ENCODE assay signal across 17 mouse cellular contexts in the genomic region with DNA sequence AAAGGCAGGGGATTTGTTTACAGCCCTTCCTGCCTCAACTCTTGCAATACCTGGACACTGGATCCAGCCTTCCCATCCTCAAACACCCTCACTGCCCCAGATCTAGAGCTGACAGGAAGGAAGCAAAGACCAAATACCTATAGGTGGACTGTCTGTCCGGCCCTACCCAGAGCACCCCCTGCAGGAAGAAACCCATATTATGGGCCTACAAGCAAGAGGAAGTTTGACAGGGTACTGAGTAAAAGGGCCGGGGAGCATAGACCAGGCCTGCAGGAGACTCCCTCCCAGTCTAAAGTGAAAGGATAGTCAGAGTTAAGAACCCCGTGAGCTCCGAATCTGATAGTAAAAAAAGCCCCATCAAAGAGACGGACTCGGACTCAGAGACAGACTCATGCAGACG. TPM values are rescaled to one million over a fixed set of nuclear protein-coding genes. Genes with fewer than 3 reads are reported as not detected.
DNase-seq lines count a peak whose midpoint lies in the region; ATAC-seq and TF ChIP-seq lines count a peak whose summit lies in the region.
"Had no signal": no experiment of that assay in that cellular context is flagged by ENCODE, and none has a peak within 500 bp of the region (broad histone marks: within the 10 kb centered on the region; RNA-seq: fewer than 3 reads in every experiment).

No protein-coding gene starts in this region.

- 39% methylated on average over 7 of the region's 7 CpGs for whole genome bisulfite sequencing in liver, embryonic 14.5 days (ENCODE audit: insufficient replicate concordance)
- WGBS in liver, embryonic 11.5 days, result 55% methylated on average over 7 of the region's 7 CpGs
- 42% methylated on average over 7 of the region's 7 CpGs for WGBS in liver, postnatal 0 days (ENCODE audit: insufficient replicate concordance)
- WGBS in forebrain, postnatal 0 days, result 82% methylated on average over 7 of the region's 7 CpGs

- H3K4me2 ChIP-seq in liver, embryonic 14.5 days (ENCODE audit: low read depth), result no peak overlapping the region
- no peak overlapping the region for H3K4me2 ChIP-seq in liver, embryonic 11.5 days
- no peak overlapping the region for H3K4me2 ChIP-seq in liver, postnatal 0 days (ENCODE audit: low read depth, low read length)
- H3K4me2 ChIP-seq in forebrain, postnatal 0 days (ENCODE audit: low read depth), result no peak overlapping the region
- H3K4me2 ChIP-seq: embryonic facial prominence, embryonic 13.5 days; liver, embryonic 13.5 days had no signal

- 0 out of 4 replicates have a peak, but pooled peaks cover 0 to 2% of the 10 kb centered on the region in 2 experiments for H3K4me1 ChIP-seq in liver, embryonic 14.5 days (replicated peaks; ENCODE audit: control insufficient read depth in 2 of 2, insufficient read depth in 2 of 2, low read length in 1 of 2)
- peaks cover 7% of the 10 kb centered on the region for H3K4me1 ChIP-seq in liver, embryonic 11.5 days (replicated peaks; ENCODE audit: control insufficient read depth, insufficient read depth, low read length)
- H3K4me1 ChIP-seq in liver, postnatal 0 days (ENCODE audit: insufficient read depth), result peaks cover 6% of the 10 kb centered on the region; the same call in 1 of the 2 replicates
- H3K4me1 ChIP-seq in forebrain, postnatal 0 days (ENCODE audit: insufficient read depth), result no peaks in the 10 kb centered on the region

- H3K9ac ChIP-seq in liver, embryonic 14.5 days (replicated peaks), result no peak overlapping the region
- no peak overlapping the region for H3K9ac ChIP-seq in liver, embryonic 11.5 days (ENCODE audit: low read depth, low read length)
- no peak overlapping the region for H3K9ac ChIP-seq in liver, postnatal 0 days (replicated peaks)
- no peak overlapping the region for H3K9ac ChIP-seq in forebrain, postnatal 0 days
- H3K9ac ChIP-seq: embryonic facial prominence, embryonic 13.5 days; liver, embryonic 13.5 days had no signal

- TF ChIP-seq EP300 in liver, embryonic 14.5 days (IDR thresholded peaks at IDR 0.05; ENCODE audit: low read depth), result no peak
- no peak for TF ChIP-seq EP300 in liver, postnatal 0 days (IDR thresholded peaks at IDR 0.05; ENCODE audit: low read depth)

- H3K36me3 ChIP-seq in liver, embryonic 14.5 days (replicated peaks; ENCODE audit: control insufficient read depth, insufficient read depth, low read depth), result no peaks in the 10 kb centered on the region
- H3K36me3 ChIP-seq in liver, embryonic 11.5 days (ENCODE audit: control insufficient read depth, insufficient read depth, low read length), result no peaks in the 10 kb centered on the region
- H3K36me3 ChIP-seq in liver, postnatal 0 days (replicated peaks; ENCODE audit: insufficient read depth, low read length), result no peaks in the 10 kb centered on the region
- H3K36me3 ChIP-seq in forebrain, postnatal 0 days (ENCODE audit: insufficient read depth), result no peaks in the 10 kb centered on the region
- H3K36me3 ChIP-seq: embryonic facial prominence, embryonic 13.5 days; liver, embryonic 13.5 days had no signal

- no peaks in the 10 kb centered on the region for H3K9me3 ChIP-seq in liver, embryonic 14.5 days (ENCODE audit: control insufficient read depth, low read length)
- H3K9me3 ChIP-seq in liver, embryonic 11.5 days (ENCODE audit: control insufficient read depth, low read length), result no peaks in the 10 kb centered on the region
- no peaks in the 10 kb centered on the region for H3K9me3 ChIP-seq in liver, postnatal 0 days (ENCODE audit: low read length)
- H3K9me3 ChIP-seq in forebrain, postnatal 0 days (ENCODE audit: low read length), result no peaks in the 10 kb centered on the region
- H3K9me3 ChIP-seq: embryonic facial prominence, embryonic 13.5 days; liver, embryonic 13.5 days had no signal

- no peaks in the 10 kb centered on the region for H3K27me3 ChIP-seq in liver, embryonic 14.5 days (ENCODE audit: control insufficient read depth, insufficient read depth, low read length)
- H3K27me3 ChIP-seq in liver, embryonic 11.5 days (replicated peaks; ENCODE audit: control insufficient read depth, insufficient read depth, low read length), result peaks cover 12% of the 10 kb centered on the region
- no peaks in the 10 kb centered on the region for H3K27me3 ChIP-seq in liver, postnatal 0 days (ENCODE audit: insufficient read depth, low read length)
- no peaks in the 10 kb centered on the region for H3K27me3 ChIP-seq in forebrain, postnatal 0 days (ENCODE audit: insufficient read depth, low read length)

- peak; percentile 21; the same call in 1 of the 2 replicates for TF ChIP-seq CTCF in liver, embryonic 14.5 days (IDR thresholded peaks at IDR 0.05; ENCODE audit: low read depth)
- TF ChIP-seq CTCF in liver, postnatal 0 days (IDR thresholded peaks at IDR 0.05; ENCODE audit: low read depth), result peak; percentile 46
- no peak for TF ChIP-seq CTCF in forebrain, postnatal 0 days (IDR thresholded peaks at IDR 0.05; ENCODE audit: low read depth)

- H3K4me3 ChIP-seq in liver, embryonic 14.5 days (ENCODE audit: insufficient read depth in 1 of 2, low read depth in 2 of 2, low read length in 2 of 2), result no peak overlapping the region
- H3K4me3 ChIP-seq in liver, embryonic 11.5 days (ENCODE audit: low read depth, low read length), result no peak overlapping the region
- H3K4me3 ChIP-seq in liver, postnatal 0 days (ENCODE audit: low read depth, low read length), result no peak overlapping the region
- H3K4me3 ChIP-seq in forebrain, postnatal 0 days (ENCODE audit: low read depth, low read length), result no peak overlapping the region
- H3K4me3 ChIP-seq: embryonic facial prominence, embryonic 13.5 days; liver, embryonic 13.5 days had no signal

- H3K27ac ChIP-seq in liver, embryonic 14.5 days, result no peak overlapping the region
- H3K27ac ChIP-seq in liver, embryonic 11.5 days (ENCODE audit: low read depth, low read length), result no peak overlapping the region
- H3K27ac ChIP-seq in liver, postnatal 0 days (ENCODE audit: low read depth), result no peak overlapping the region
- no peak overlapping the region for H3K27ac ChIP-seq in forebrain, postnatal 0 days (ENCODE audit: low read depth, low read length)
- H3K27ac ChIP-seq: embryonic facial prominence, embryonic 13.5 days; liver, embryonic 13.5 days; macrophage had no signal

- DNase-seq in liver, embryonic 14.5 days (ENCODE audit: low read depth in 3 of 3, low spot score in 3 of 3), result no peak
- DNase-seq in liver, embryonic 11.5 days (ENCODE audit: low spot score), result no peak
- DNase-seq in 416B (ENCODE audit: low read depth) (peak; percentile 22), A20 (ENCODE audit: low read depth, low spot score) (peak; percentile 76)
- no peak for DNase-seq in liver, postnatal 0 days
- no peak for DNase-seq in cerebellum, postnatal 4 days (ENCODE audit: low spot score in 2 of 2)
- DNase-seq in forebrain, postnatal 0 days, result no peak
- no peak for DNase-seq in kidney, adult 18-20 months
- DNase-seq: adrenal gland, postnatal 25 days; cerebellum, adult 2 months; gastrocnemius, postnatal 25 days; kidney, postnatal 4 days; left cerebral cortex, postnatal 4 days; liver, embryonic 13.5 days; midbrain, embryonic 14.5 days had no signal

- no peak for ATAC-seq in liver, embryonic 14.5 days (ENCODE audit: insufficient read depth)
- no peak for ATAC-seq in liver, embryonic 11.5 days (replicated peaks; ENCODE audit: low FRiP score)
- ATAC-seq in liver, postnatal 0 days, result no peak
- no peak for ATAC-seq in forebrain, postnatal 0 days

RNA-seq across cellular contexts. Expression of gene Lgr6, which starts 10.4 kb away (rescaled TPM):
- 0.02 TPM in 2 replicates for polyA plus RNA-seq in liver, embryonic 14.5 days (2012; rRNA removed)
- 0.05 and 0.08 TPM in 2 replicates for polyA plus RNA-seq in liver, embryonic 14.5 days (2014; fragmentation: Nextera tagmentation; extraction: Ambion mirVana)
- polyA plus RNA-seq in liver, embryonic 11.5 days (2014; fragmentation: Nextera tagmentation; extraction: Ambion mirVana), result 0.48 and 0.70 TPM in 2 replicates
- 0.06 and 0.32 TPM in 2 replicates for polyA plus RNA-seq in liver, postnatal 0 days (2015; fragmentation: Nextera tagmentation; extraction: Ambion mirVana)
- total RNA-seq in forebrain, postnatal 0 days (2014; rRNA removed), result 1.8 and 2.8 TPM in 2 replicates
- 1.1 and 1.6 TPM in 2 replicates for polyA plus RNA-seq in forebrain, postnatal 0 days (2015; fragmentation: Nextera tagmentation; extraction: Ambion mirVana)
- polyA plus RNA-seq: macrophage had no signal

RNA-seq across cellular contexts. Expression of gene Ptpn7, which starts 37.8 kb away (rescaled TPM):
- 11.9 and 12.4 TPM in 2 replicates for polyA plus RNA-seq in liver, embryonic 14.5 days (2012; rRNA removed)
- polyA plus RNA-seq in liver, embryonic 14.5 days (2014; fragmentation: Nextera tagmentation; extraction: Ambion mirVana), result 8.6 and 9.4 TPM in 2 replicates
- polyA plus RNA-seq in liver, embryonic 11.5 days (2014; fragmentation: Nextera tagmentation; extraction: Ambion mirVana), result 42.1 and 43.0 TPM in 2 replicates
- polyA plus RNA-seq in liver, postnatal 0 days (2015; fragmentation: Nextera tagmentation; extraction: Ambion mirVana), result 5.4 and 6.7 TPM in 2 replicates
- 0.10 and 0.31 TPM in 2 replicates for total RNA-seq in forebrain, postnatal 0 days (2014; rRNA removed)
- 0.12 and 0.15 TPM in 2 replicates for polyA plus RNA-seq in forebrain, postnatal 0 days (2015; fragmentation: Nextera tagmentation; extraction: Ambion mirVana)

RNA-seq across cellular contexts. Expression of gene Arl8a, which starts 51.9 kb away (rescaled TPM):
- polyA plus RNA-seq in liver, embryonic 14.5 days (2012; rRNA removed), result 8.1 and 9.2 TPM in 2 replicates
- 7.2 and 8.5 TPM in 2 replicates for polyA plus RNA-seq in liver, embryonic 14.5 days (2014; fragmentation: Nextera tagmentation; extraction: Ambion mirVana)
- 25.0 and 28.7 TPM in 2 replicates for polyA plus RNA-seq in liver, embryonic 11.5 days (2014; fragmentation: Nextera tagmentation; extraction: Ambion mirVana)
- 11.3 and 12.5 TPM in 2 replicates for polyA plus RNA-seq in liver, postnatal 0 days (2015; fragmentation: Nextera tagmentation; extraction: Ambion mirVana)
- total RNA-seq in forebrain, postnatal 0 days (2014; rRNA removed), result 315 and 344 TPM in 2 replicates
- 428 and 457 TPM in 2 replicates for polyA plus RNA-seq in forebrain, postnatal 0 days (2015; fragmentation: Nextera tagmentation; extraction: Ambion mirVana)

Comparison
In these comparisons a context has a peak if more than half of its experiments do, and no peak if none do; other contexts are left out.
1. DNase-seq: peak in 416B (single experiment) and A20 (single experiment); none in liver, embryonic 14.5 days (0 of 3), liver, embryonic 11.5 days (single experiment), liver, postnatal 0 days (single experiment), cerebellum, postnatal 4 days (0 of 2), forebrain, postnatal 0 days (single experiment) and kidney, adult 18-20 months (single experiment).
2. RNA of gene Arl8a, which starts 51.9 kb away (polyA plus RNA-seq): 428 to 457 TPM in forebrain, postnatal 0 days; 25.0 to 28.7 TPM in liver, embryonic 11.5 days, 11.3 to 12.5 TPM in liver, postnatal 0 days and 7.2 to 9.2 TPM in liver, embryonic 14.5 days; every median in the first group is over 10 times any median in the second.